In the genomic region with DNA sequence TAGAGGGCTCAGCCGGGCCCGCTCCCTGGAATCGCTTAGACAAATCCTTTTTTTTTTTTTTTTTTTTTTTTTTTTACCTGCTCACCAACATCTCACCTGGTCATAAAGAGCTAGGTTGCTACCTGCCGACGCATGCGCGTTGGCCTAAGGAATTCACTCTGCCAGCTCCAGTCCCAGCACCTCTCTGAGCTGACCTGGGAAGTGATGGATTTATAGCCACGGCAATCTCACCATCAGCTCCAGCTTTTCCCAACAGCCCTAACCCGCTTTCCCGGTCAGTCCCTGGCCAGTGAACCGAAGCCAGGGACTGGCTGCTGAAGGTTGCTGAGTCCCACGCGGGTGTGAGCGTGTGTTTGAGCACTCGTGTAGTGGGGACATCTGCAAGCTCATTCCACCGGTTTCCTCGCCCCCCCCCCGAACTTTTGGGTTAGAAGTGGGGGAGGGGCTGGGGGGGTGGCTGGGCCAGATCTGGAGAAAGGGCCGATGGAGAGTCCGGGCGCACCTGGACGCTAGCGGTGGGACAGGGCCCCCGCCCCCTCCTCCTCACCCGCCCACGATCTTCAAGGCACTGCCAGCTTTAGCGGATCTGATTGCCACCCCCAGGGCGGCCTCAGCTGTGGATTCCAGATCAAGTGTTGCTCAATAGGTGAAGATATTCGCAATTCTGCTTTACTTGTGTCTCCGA, we compare ENCODE assay signal across 10 mouse cellular contexts. TPM values are rescaled to one million over a fixed set of nuclear protein-coding genes. Genes with fewer than 3 reads are reported as not detected.
DNase-seq lines count a peak whose midpoint lies in the region; ATAC-seq and TF ChIP-seq lines count a peak whose summit lies in the region.
"Had no signal": no experiment of that assay in that cellular context is flagged by ENCODE, and none has a peak within 500 bp of the region (broad histone marks: within the 10 kb centered on the region; RNA-seq: fewer than 3 reads in every experiment).

A gene (minus strand): TSS at position 181 of the 685 bp plus-strand sequence.

- no peaks in the 10 kb centered on the region for H3K36me3 ChIP-seq in forebrain, embryonic 15.5 days
- H3K36me3 ChIP-seq in forebrain, postnatal 0 days (ENCODE audit: insufficient read depth) = no peaks in the 10 kb centered on the region
- H3K36me3 ChIP-seq in hindbrain, embryonic 13.5 days = no peaks in the 10 kb centered on the region
- H3K36me3 ChIP-seq: liver, embryonic 15.5 days had no signal

- no peak for DNase-seq in forebrain, postnatal 0 days
- peak; percentile 52 to 72 for DNase-seq in kidney, postnatal 4 days
- no peak for DNase-seq in ovary, adult 18-20 months (ENCODE audit: low spot score)
- no peak for DNase-seq in cerebellum, adult 9-10 months
- DNase-seq in adrenal gland, adult 2 months = no peak
- DNase-seq: heart, postnatal 10 days had no signal

- H3K9ac ChIP-seq in forebrain, embryonic 15.5 days (replicated peaks) = no peak within 1 kb of the TSS
- no peak within 1 kb of the TSS for H3K9ac ChIP-seq in forebrain, postnatal 0 days
- H3K9ac ChIP-seq in hindbrain, embryonic 13.5 days = no peak within 1 kb of the TSS
- H3K9ac ChIP-seq: liver, embryonic 15.5 days had no signal

- H3K27me3 ChIP-seq in forebrain, embryonic 15.5 days = peaks cover 98% of the 10 kb centered on the region
- peaks cover 91% of the 10 kb centered on the region for H3K27me3 ChIP-seq in forebrain, postnatal 0 days (ENCODE audit: insufficient read depth, low read length)
- peaks cover 99% of the 10 kb centered on the region for H3K27me3 ChIP-seq in hindbrain, embryonic 13.5 days

- no peak within 1 kb of the TSS for H3K4me3 ChIP-seq in forebrain, embryonic 15.5 days
- no peak within 1 kb of the TSS for H3K4me3 ChIP-seq in forebrain, postnatal 0 days (ENCODE audit: low read depth, low read length)
- peak within 1 kb of the TSS; percentile 7; the same call in 1 of the 2 replicates for H3K4me3 ChIP-seq in hindbrain, embryonic 13.5 days
- no peak within 1 kb of the TSS for H3K4me3 ChIP-seq in olfactory bulb, adult 2 months (ENCODE audit: insufficient read depth, low read depth, low read length)
- H3K4me3 ChIP-seq: liver, embryonic 15.5 days had no signal

- TF ChIP-seq CTCF in forebrain, postnatal 0 days (IDR thresholded peaks at IDR 0.05; ENCODE audit: low read depth) = no peak
- TF ChIP-seq CTCF in olfactory bulb, adult 2 months (IDR thresholded peaks at IDR 0.05; ENCODE audit: insufficient read depth, low read depth, low read length) = no peak

- H3K27ac ChIP-seq in forebrain, embryonic 15.5 days (replicated peaks) = no peak within 1 kb of the TSS
- no peak within 1 kb of the TSS for H3K27ac ChIP-seq in forebrain, postnatal 0 days (ENCODE audit: low read depth, low read length)
- no peak within 1 kb of the TSS for H3K27ac ChIP-seq in hindbrain, embryonic 13.5 days
- no peak within 1 kb of the TSS for H3K27ac ChIP-seq in olfactory bulb, adult 2 months (ENCODE audit: insufficient read depth, low read depth, low read length)
- H3K27ac ChIP-seq: liver, embryonic 15.5 days had no signal

- ATAC-seq in forebrain, embryonic 15.5 days (replicated peaks) = peak; percentile 15; the same call in 1 of the 2 replicates
- ATAC-seq in forebrain, postnatal 0 days = no peak
- ATAC-seq in hindbrain, embryonic 13.5 days (ENCODE audit: low FRiP score) = no peak

- no peak for TF ChIP-seq POLR2A in olfactory bulb, adult 2 months (IDR thresholded peaks at IDR 0.05; ENCODE audit: insufficient read depth, low read depth, low read length)

- H3K4me2 ChIP-seq in forebrain, embryonic 15.5 days (replicated peaks) = no peak within 1 kb of the TSS
- H3K4me2 ChIP-seq in forebrain, postnatal 0 days (ENCODE audit: low read depth) = no peak within 1 kb of the TSS
- peak within 1 kb of the TSS; percentile 34 for H3K4me2 ChIP-seq in hindbrain, embryonic 13.5 days
- H3K4me2 ChIP-seq: liver, embryonic 15.5 days had no signal

- 1% methylated on average over 27 of the region's 30 CpGs for WGBS in forebrain, embryonic 15.5 days
- under 1% methylated on average over 30 of the region's 30 CpGs for WGBS in forebrain, postnatal 0 days
- WGBS in hindbrain, embryonic 13.5 days = under 1% methylated on average over 29 of the region's 30 CpGs
- 3% methylated on average over 30 of the region's 30 CpGs for WGBS in olfactory bulb, adult 2 months

- no peaks in the 10 kb centered on the region for H3K9me3 ChIP-seq in forebrain, embryonic 15.5 days
- H3K9me3 ChIP-seq in forebrain, postnatal 0 days (ENCODE audit: low read length) = no peaks in the 10 kb centered on the region
- no peaks in the 10 kb centered on the region for H3K9me3 ChIP-seq in hindbrain, embryonic 13.5 days
- H3K9me3 ChIP-seq: liver, embryonic 15.5 days had no signal

- H3K4me1 ChIP-seq in forebrain, embryonic 15.5 days = peaks cover 18% of the 10 kb centered on the region
- H3K4me1 ChIP-seq in forebrain, postnatal 0 days (ENCODE audit: insufficient read depth) = no peaks in the 10 kb centered on the region
- peaks cover 35% of the 10 kb centered on the region for H3K4me1 ChIP-seq in hindbrain, embryonic 13.5 days (replicated peaks)
- H3K4me1 ChIP-seq in olfactory bulb, adult 2 months (ENCODE audit: control insufficient read depth, insufficient read depth, low read length) = peaks cover 9% of the 10 kb centered on the region

RNA-seq across cellular contexts. Expression of the gene that starts here (rescaled TPM):
- polyA plus RNA-seq in forebrain, embryonic 15.5 days (2015; fragmentation: Nextera tagmentation; extraction: Ambion mirVana) = 0.32 and 0.33 TPM in 2 replicates
- 0.38 TPM in 1 of 2 replicates, not detected in the other for total RNA-seq in forebrain, postnatal 0 days (2014; rRNA removed)
- 0.18 and 0.28 TPM in 2 replicates for polyA plus RNA-seq in forebrain, postnatal 0 days (2015; fragmentation: Nextera tagmentation; extraction: Ambion mirVana)
- polyA plus RNA-seq in hindbrain, embryonic 13.5 days (2015; fragmentation: Nextera tagmentation; extraction: Ambion mirVana) = 14.2 and 22.9 TPM in 2 replicates
- not detected in 2 replicates for polyA plus RNA-seq in olfactory bulb, adult 2 months (2012; ENCODE audit: insufficient read depth, insufficient read length, low replicate concordance, missing spikeins)
- total RNA-seq in adrenal gland, adult 2 months (2021) = under 1 TPM; 0.09 to 0.14 TPM
- 0.09 and 0.16 TPM in 2 replicates for polyA plus RNA-seq in adrenal gland, adult 2 months (2012; rRNA removed)
- polyA plus RNA-seq: liver, embryonic 15.5 days had no signal

Comparison
In these comparisons a context has a peak if more than half of its experiments do, and no peak if none do; other contexts are left out.
1. Peak in ATAC-seq in forebrain, embryonic 15.5 days; RNA of the gene not detected or under 1 TPM.
2. DNase-seq: peak in kidney, postnatal 4 days (2 of 2); none in forebrain, postnatal 0 days (single experiment), ovary, adult 18-20 months (single experiment), cerebellum, adult 9-10 months (single experiment) and adrenal gland, adult 2 months (single experiment).